Mouse (Mus musculus) liver, postnatal 0 days (tissue): ENCODE data around the gene Cphx1.
"Not testable (repeated sequence)": the region's sequence is repeated elsewhere in the genome, so short reads cannot be mapped to it uniquely, and the experiment has no call there.

Experiments
- CTCF ChIP-seq: sonication (generic); IDR thresholded peaks from 2 replicates; pipeline ENCODE4 v1.5.1; 2016; ENCODE audit warnings: antibody characterized with exemption, low read depth
- EP300 ChIP-seq: IDR thresholded peaks from 2 replicates; pipeline ENCODE4 v1.6.1; 2016; ENCODE audit warnings: antibody characterized with exemption, low read depth, mild to moderate bottlenecking

- TF ChIP-seq CTCF, EP300: not testable (repeated sequence)
Measured at GRCm38 (mm10) chr14:25979242-25979941, 41.3 kb downstream of the Cphx1 start.
